Mouse (Mus musculus) heart, postnatal 0 days (tissue): ENCODE data around the gene Shoc2.

Experiments
- CTCF ChIP-seq: IDR thresholded peaks from 2 replicates; pipeline ENCODE4 v1.5.1; 2016; ENCODE audit warnings: antibody characterized with exemption, control low read depth, low read depth
- EP300 ChIP-seq: IDR thresholded peaks from 2 replicates; pipeline ENCODE4 v1.6.1; 2016; ENCODE audit warnings: antibody characterized with exemption, low read depth

DNA sequence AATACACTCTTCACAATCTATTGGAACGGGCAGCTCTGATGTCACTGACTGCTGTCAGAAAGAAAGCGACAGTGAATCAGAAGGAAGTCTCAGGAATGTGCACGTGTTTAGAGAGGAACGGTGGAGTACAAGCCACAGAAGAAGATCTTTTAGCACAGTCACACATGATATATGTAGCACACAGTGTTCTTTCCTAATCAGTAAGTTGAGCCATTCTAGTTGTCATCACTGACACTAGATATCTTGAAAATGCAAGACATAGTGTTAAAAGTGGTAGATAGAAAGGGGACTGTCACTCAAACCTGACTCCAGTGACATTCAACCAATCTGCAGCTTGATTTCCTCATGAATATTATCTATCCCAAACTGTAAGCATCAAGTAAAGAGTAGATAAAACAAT lies 4.6 kb upstream of the Shoc2 start:
- TF ChIP-seq CTCF, result no peak
- 0 out of 2 replicates have a peak, but pooled peaks have one; percentile 19 for TF ChIP-seq EP300
